In the genomic region with DNA sequence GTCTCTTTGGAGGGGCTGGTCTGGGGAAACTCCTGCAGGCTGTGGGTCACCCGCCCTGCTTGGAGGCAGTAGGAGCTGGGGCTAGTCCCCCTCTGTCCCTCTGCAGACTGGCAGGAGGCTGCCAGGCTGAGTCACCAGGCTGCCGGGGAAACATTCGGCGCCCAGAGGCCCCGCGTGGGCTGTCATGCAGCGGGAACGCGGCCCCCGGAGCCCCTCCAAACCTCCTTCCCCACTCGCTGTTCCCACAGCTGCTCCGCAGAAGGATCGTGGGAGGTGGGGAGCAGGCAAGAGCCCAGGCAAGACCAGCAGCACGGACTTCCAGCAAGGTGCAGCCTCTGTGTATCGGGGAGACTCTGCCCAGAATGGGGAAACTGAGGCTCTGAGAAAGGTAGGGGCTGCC, we compare ENCODE assay signal across 1 mouse cellular context.
TF ChIP-seq lines count a peak whose summit lies in the region.

No protein-coding gene starts in this region.

TF ChIP-seq in myocyte, 11 proteins besides CTCF, POLR2A, EP300 and RAD21:
- TF ChIP-seq E2F4 (IDR thresholded peaks at IDR 0.05; ENCODE audit: insufficient read depth), result no peak
- no peak for TF ChIP-seq SRF (IDR thresholded peaks at IDR 0.05; ENCODE audit: control insufficient read depth, insufficient read length, low read depth)
- no peak for TF ChIP-seq POLR2AphosphoS2 (IDR thresholded peaks at IDR 0.05; ENCODE audit: insufficient read length, low read depth)
- no peak for TF ChIP-seq TCF12 (IDR thresholded peaks at IDR 0.05; ENCODE audit: insufficient read depth, poor library complexity, severe bottlenecking)
- TF ChIP-seq TCF3 (IDR thresholded peaks at IDR 0.05; ENCODE audit: insufficient read length, low read depth), result no peak
- TF ChIP-seq MYOG (IDR thresholded peaks at IDR 0.05; ENCODE audit: control insufficient read depth in 1 of 3, insufficient read depth in 1 of 3, insufficient read length in 2 of 3, low read depth in 2 of 3), result no peak
